Mouse (Mus musculus) lung, postnatal 0 days (tissue): ENCODE measurements around the gene Scn5a.

Experiments used
- CTCF ChIP-seq: IDR thresholded peaks from 2 replicates; pipeline ENCODE4 v1.5.1; 2016; ENCODE audit warnings: antibody characterized with exemption, mild to moderate bottlenecking
- EP300 ChIP-seq: IDR thresholded peaks from 2 replicates; pipeline ENCODE4 v1.6.1; 2016; ENCODE audit warnings: antibody characterized with exemption, mild to moderate bottlenecking, control low read depth

DNA sequence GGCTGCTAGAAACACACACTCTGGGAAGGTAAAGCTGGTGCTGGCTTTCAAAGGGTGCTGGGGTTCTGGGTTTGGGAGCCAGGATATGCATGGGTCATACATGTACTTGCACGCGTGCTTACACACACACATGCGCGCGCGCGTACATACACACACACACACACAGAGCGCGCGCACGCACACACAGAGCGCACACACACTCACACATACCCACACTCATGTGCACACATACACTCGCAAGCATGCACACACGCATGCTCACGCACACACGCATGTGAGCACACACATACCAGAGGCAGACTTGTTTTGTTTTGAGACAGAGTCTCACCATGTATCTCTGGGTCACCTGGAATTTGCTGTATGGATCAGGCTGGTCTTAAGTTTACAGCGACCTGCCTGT, 1.4 kb upstream of the Scn5a start:
- TF ChIP-seq EP300: no peak
- TF ChIP-seq CTCF: no peak
